Mouse (Mus musculus) liver, embryonic 14.5 days (tissue): Measurements from ENCODE around the gene Hook1.

ENCODE experiments used
- CTCF ChIP-seq: IDR thresholded peaks from 2 replicates; pipeline ENCODE4 v1.5.1; 2016; ENCODE audit warnings: antibody characterized with exemption, low read depth, control low read depth
- EP300 ChIP-seq: IDR thresholded peaks from 2 replicates; pipeline ENCODE4 v1.6.1; 2016; ENCODE audit warnings: antibody characterized with exemption, low read depth

DNA sequence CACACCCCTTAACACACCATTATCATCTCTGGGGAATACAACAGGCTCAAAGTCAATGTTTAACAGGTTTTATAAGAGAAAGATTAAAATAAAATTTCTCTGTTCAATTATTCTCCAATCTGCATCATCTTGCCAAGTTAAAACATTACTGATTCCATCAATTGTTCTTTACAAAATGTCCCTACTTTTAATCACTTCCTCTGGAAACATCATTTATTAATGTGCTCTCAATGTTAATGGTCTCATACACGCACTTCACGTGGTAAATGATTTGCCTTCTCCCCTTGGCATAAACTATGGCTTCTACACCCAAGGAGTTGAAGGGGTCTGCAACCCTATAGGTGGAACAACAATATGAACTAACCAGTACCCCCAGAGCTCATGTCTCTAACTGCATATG, 93.1 kb downstream of the Hook1 start:
- TF ChIP-seq EP300: no peak
- TF ChIP-seq CTCF: no peak
